Mouse (Mus musculus) limb, embryonic 14.5 days (tissue): Measurements from ENCODE around the gene Atg4c. TPM values are rescaled to one million over a fixed set of nuclear protein-coding genes. Genes with fewer than 3 reads are reported as not detected.

Experiments
- ATAC-seq: fragments of 200-750 bp; cut with Nextera tagmentation; 2 replicates; pipeline ENCODE4 v1.8.0; 2017; ENCODE audit warnings: low read depth, moderate number of reproducible peaks, moderate TSS enrichment; ENCODE audit not compliant: low FRiP score
- DNase-seq: peaks from one replicate; pipeline ENCODE4 v3.0.0-alpha.2; 2015; ENCODE audit warnings: low spot score
- H3K27ac ChIP-seq: fragments of 300-500 bp; sonication (generic); replicated peaks from 2 replicates; pipeline ENCODE4 v1.5.1; 2014; ENCODE audit warnings: low read depth, mild to moderate bottlenecking, low read length, moderate library complexity, mixed read lengths
- H3K27me3 ChIP-seq: fragments of 300-500 bp; sonication (generic); 2 replicates; pipeline ENCODE4 v1.6.1; 2014; ENCODE audit warnings: low read length, mixed read lengths; ENCODE audit not compliant: control insufficient read depth, insufficient read depth
- H3K36me3 ChIP-seq: fragments of 300-500 bp; sonication (generic); 2 replicates; pipeline ENCODE4 v1.6.1; 2014; ENCODE audit warnings: mild to moderate bottlenecking, low read length, moderate library complexity, mixed read lengths; ENCODE audit not compliant: control insufficient read depth, insufficient read depth
- H3K4me1 ChIP-seq: fragments of 300-500 bp; sonication (generic); 2 replicates; pipeline ENCODE4 v1.6.1; 2014; ENCODE audit warnings: antibody characterized with exemption, low read length, mixed read lengths; ENCODE audit not compliant: control insufficient read depth, insufficient read depth
- H3K4me2 ChIP-seq: fragments of 300-500 bp; sonication (generic); replicated peaks from 2 replicates; pipeline ENCODE4 v1.6.1; 2014; ENCODE audit warnings: low read depth, mild to moderate bottlenecking, low read length, moderate library complexity; ENCODE audit not compliant: severe bottlenecking
- H3K4me3 ChIP-seq: fragments of 300-500 bp; sonication (generic); replicated peaks from 2 replicates; pipeline ENCODE4 v1.5.1; 2014; ENCODE audit warnings: low read length
- H3K9ac ChIP-seq: fragments of 300-500 bp; sonication (generic); 2 replicates; pipeline ENCODE4 v1.6.1; 2014; ENCODE audit warnings: mild to moderate bottlenecking, low read depth, low read length, moderate library complexity; ENCODE audit not compliant: severe bottlenecking
- H3K9me3 ChIP-seq: fragments of 300-500 bp; sonication (generic); 2 replicates; pipeline ENCODE4 v1.6.1; 2016; ENCODE audit warnings: low read length; ENCODE audit not compliant: control insufficient read depth
- POLR2A ChIP-seq: fragments of 200-500 bp; IDR thresholded peaks from 2 replicates; pipeline ENCODE4 v1.8.0; 2012; ENCODE audit warnings: inconsistent platforms, mild to moderate bottlenecking, moderate library complexity, borderline replicate concordance; ENCODE audit not compliant: insufficient read depth, insufficient read length; ENCODE audit errors: extremely low read depth
- WGBS: fragments of 180-500 bp; shearing (Covaris S2); extraction: QIAGEN DNeasy Blood & Tissue Kit; methylation state at CpG from one replicate; pipeline ENCODE4 v1.1.7; 2014; 5-methylcytosine and 5-hydroxymethylcytosine counted together
- polyA plus RNA-seq, 2 experiments: library from polyadenylated mRNA; depleted of rRNA in 1 of 2; stranded (reverse) in 1 of 2; unstranded in 1 of 2; fragments of >200 nt; fragmentation: Nextera tagmentation in 1 of 2; extraction: Ambion mirVana in 1 of 2; gene quantifications; 2 replicates each; pipeline versions ENCODE4 v1.2.1 to v1.2.3; 2012 to 2014

The Atg4c gene
- polyA plus RNA-seq, 2 experiments = 11.8 to 13.7 TPM

- Histone ChIP-seq H3K36me3 (no peaks in the 10 kb centered on the region; the same call in 1 of the 2 replicates), H3K9me3 (no peaks in the 10 kb centered on the region; the same call in 1 of the 2 replicates), H3K4me2 (no peak overlapping the region), H3K4me1 (no peaks in the 10 kb centered on the region), H3K27me3 (no peaks in the 10 kb centered on the region), H3K9ac (no peak overlapping the region), H3K4me3 (no peak overlapping the region), H3K27ac (no peak overlapping the region)
- DNase-seq = no peak
- no peak for ATAC-seq
- no peak for TF ChIP-seq POLR2A
- 94% methylated on average over 3 of the region's 3 CpGs for WGBS
Measured at GRCm38 (mm10) chr4:99273466-99273865, 79.7 kb downstream of the Atg4c start.

- no peak for TF ChIP-seq POLR2A
- Histone ChIP-seq H3K9me3 (no peaks in the 10 kb centered on the region; the same call in 1 of the 2 replicates), H3K36me3 (no peaks in the 10 kb centered on the region; the same call in 1 of the 2 replicates), H3K4me3 (no peak overlapping the region), H3K9ac (no peak overlapping the region), H3K27ac (no peak overlapping the region), H3K27me3 (no peaks in the 10 kb centered on the region), H3K4me2 (no peak overlapping the region), H3K4me1 (no peaks in the 10 kb centered on the region)
- 59% methylated on average over 7 of the region's 7 CpGs for WGBS
- DNase-seq = no peak
- no peak for ATAC-seq
Measured at GRCm38 (mm10) chr4:99273979-99274378, 80.2 kb downstream of the Atg4c start.

GRCm38 (mm10) chr4:99278876-99279275, 85.1 kb downstream of the Atg4c start:
- 90% methylated on average over 7 of the region's 7 CpGs for WGBS
- ATAC-seq = no peak
- H3K27me3 ChIP-seq = no peaks in the 10 kb centered on the region
- H3K4me3 ChIP-seq = no peak overlapping the region
- H3K4me2 ChIP-seq = no peak overlapping the region
- TF ChIP-seq POLR2A = no peak
- no peaks in the 10 kb centered on the region for H3K9me3 ChIP-seq
- no peaks in the 10 kb centered on the region for H3K36me3 ChIP-seq
- H3K4me1 ChIP-seq = no peaks in the 10 kb centered on the region
- no peak for DNase-seq
- no peak overlapping the region for H3K9ac ChIP-seq
- no peak overlapping the region for H3K27ac ChIP-seq

GRCm38 (mm10) chr4:99281711-99282110, 88.0 kb downstream of the Atg4c start:
- H3K4me2 ChIP-seq = no peak overlapping the region
- no peak overlapping the region for H3K9ac ChIP-seq
- ATAC-seq (no peak), DNase-seq (no peak)
- H3K27me3 ChIP-seq = no peaks in the 10 kb centered on the region
- no peak overlapping the region for H3K27ac ChIP-seq
- no peak overlapping the region for H3K4me3 ChIP-seq
- WGBS = 71% methylated on average over 7 of the region's 7 CpGs
- no peak for TF ChIP-seq POLR2A
- no peaks in the 10 kb centered on the region for H3K36me3 ChIP-seq
- no peaks in the 10 kb centered on the region for H3K9me3 ChIP-seq
- H3K4me1 ChIP-seq = no peaks in the 10 kb centered on the region

- no peaks in the 10 kb centered on the region for H3K9me3 ChIP-seq
- no peak overlapping the region for H3K4me2 ChIP-seq
- H3K36me3 ChIP-seq = no peaks in the 10 kb centered on the region
- DNase-seq (no peak), ATAC-seq (no peak)
- H3K27me3 ChIP-seq = no peaks in the 10 kb centered on the region
- no peak overlapping the region for H3K9ac ChIP-seq
- no peaks in the 10 kb centered on the region for H3K4me1 ChIP-seq
- H3K27ac ChIP-seq = no peak overlapping the region
- no peak for TF ChIP-seq POLR2A
- no peak overlapping the region for H3K4me3 ChIP-seq
- WGBS = 89% methylated on average over 10 of the region's 10 CpGs
Measured at GRCm38 (mm10) chr4:99289286-99289685, 95.6 kb downstream of the Atg4c start.

- no peak overlapping the region for H3K4me3 ChIP-seq
- no peak overlapping the region for H3K9ac ChIP-seq
- no peaks in the 10 kb centered on the region for H3K36me3 ChIP-seq
- H3K4me2 ChIP-seq = no peak overlapping the region
- 14% methylated on average over 4 of the region's 4 CpGs for WGBS
- H3K9me3 ChIP-seq = peaks cover 5% of the 10 kb centered on the region; the same call in 1 of the 2 replicates
- H3K4me1 ChIP-seq = peaks cover 6% of the 10 kb centered on the region; the same call in 1 of the 2 replicates
- no peak for ATAC-seq
- peak; percentile 40 for DNase-seq
- peaks cover 9% of the 10 kb centered on the region; the same call in 1 of the 2 replicates for H3K27me3 ChIP-seq
- no peak overlapping the region for H3K27ac ChIP-seq
- TF ChIP-seq POLR2A = no peak
Measured at GRCm38 (mm10) chr4:99298676-99299075, 104.9 kb downstream of the Atg4c start.
